Mouse (Mus musculus): ENCODE results near the gene Raly. TPM values are rescaled to one million over a fixed set of nuclear protein-coding genes. Genes with fewer than 3 reads are reported as not detected.
A peak's percentile ranks its signal among the peaks of the same experiment; 100 is the strongest.

Gene Raly
- polyA plus RNA-seq, 1 experiment from 2014 or later: 77.6 TPM

GRCm38 (mm10) chr2:154789381-154789780 is 1.5 kb upstream of the Raly start:
- Histone ChIP-seq H3K4me1 (replicated peaks) (peaks cover 56% of the 10 kb centered on the region), H3K27me3 (ENCODE audit: insufficient read depth, poor library complexity, severe bottlenecking) (no peaks in the 10 kb centered on the region), H3K9me3 (no peaks in the 10 kb centered on the region), H3K27ac (no peak overlapping the region), H3K4me3 (0 out of 2 replicates have a peak overlapping the region, but pooled peaks have one; percentile 97), H3K36me3 (peaks cover 6% of the 10 kb centered on the region; the same call in 1 of the 2 replicates)
- no peak for DNase-seq (ENCODE audit: low spot score)
- WGBS: 74% methylated on average over 6 of the region's 6 CpGs

GRCm38 (mm10) chr2:154789977-154790655 is 780 bp upstream of the Raly start:
- no peaks in the 10 kb centered on the region for H3K9me3 ChIP-seq
- H3K4me3 ChIP-seq: peak overlapping the region; percentile 97
- H3K27ac ChIP-seq: peak overlapping the region; percentile 99
- WGBS: 7% methylated on average over 14 of the region's 14 CpGs
- H3K36me3 ChIP-seq: peaks cover 8% of the 10 kb centered on the region; the same call in 1 of the 2 replicates
- DNase-seq (ENCODE audit: low spot score): peak; percentile 6
- no peaks in the 10 kb centered on the region for H3K27me3 ChIP-seq (ENCODE audit: insufficient read depth, poor library complexity, severe bottlenecking)
- peaks cover 55% of the 10 kb centered on the region for H3K4me1 ChIP-seq (replicated peaks)

GRCm38 (mm10) chr2:154791661-154792642 is 1.1 kb downstream of the Raly start:
- WGBS: under 1% methylated on average over 64 of the region's 67 CpGs

DNA sequence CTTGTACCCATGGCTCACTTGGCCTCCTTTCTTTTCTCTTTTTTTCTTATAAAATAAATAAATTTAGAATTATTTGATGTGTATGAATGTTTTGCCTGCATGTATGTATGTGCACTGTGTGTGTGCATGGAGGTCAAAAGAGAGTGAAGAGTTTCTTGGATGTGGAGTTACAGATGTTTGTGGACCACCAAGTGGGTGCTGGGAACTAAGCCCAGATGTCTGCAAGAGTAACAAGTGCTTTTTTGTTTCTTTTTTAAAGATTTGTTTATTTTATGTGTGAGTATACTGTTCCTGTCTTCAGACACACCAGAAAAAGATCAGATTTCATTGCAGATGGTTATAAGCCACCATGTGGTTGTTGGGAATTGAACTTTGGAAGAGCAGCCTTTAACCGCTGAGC is 12.5 kb downstream of the Raly start:
- no peak overlapping the region for H3K4me3 ChIP-seq
- H3K36me3 ChIP-seq: peaks cover 9% of the 10 kb centered on the region
- no peak for DNase-seq (ENCODE audit: low spot score)
- H3K9me3 ChIP-seq: no peaks in the 10 kb centered on the region
- H3K27me3 ChIP-seq (ENCODE audit: insufficient read depth, poor library complexity, severe bottlenecking): no peaks in the 10 kb centered on the region
- 85% methylated on average over 1 of the region's 1 CpGs for WGBS
- peaks cover 3% of the 10 kb centered on the region; the same call in 1 of the 2 replicates for H3K4me1 ChIP-seq (replicated peaks)
- no peak overlapping the region for H3K27ac ChIP-seq

More at GRCm38 (mm10) chr2:154791661-154792642, 1.1 kb downstream of the Raly start:
- DNase-seq (ENCODE audit: low spot score): peak; percentile 66
- no peaks in the 10 kb centered on the region for H3K9me3 ChIP-seq
- H3K36me3 ChIP-seq: peaks cover 19% of the 10 kb centered on the region
- peak overlapping the region; percentile 99 for H3K27ac ChIP-seq
- H3K4me1 ChIP-seq (replicated peaks): peaks cover 55% of the 10 kb centered on the region
- H3K4me3 ChIP-seq: peak overlapping the region; percentile 97
- H3K27me3 ChIP-seq (ENCODE audit: insufficient read depth, poor library complexity, severe bottlenecking): no peaks in the 10 kb centered on the region

DNA sequence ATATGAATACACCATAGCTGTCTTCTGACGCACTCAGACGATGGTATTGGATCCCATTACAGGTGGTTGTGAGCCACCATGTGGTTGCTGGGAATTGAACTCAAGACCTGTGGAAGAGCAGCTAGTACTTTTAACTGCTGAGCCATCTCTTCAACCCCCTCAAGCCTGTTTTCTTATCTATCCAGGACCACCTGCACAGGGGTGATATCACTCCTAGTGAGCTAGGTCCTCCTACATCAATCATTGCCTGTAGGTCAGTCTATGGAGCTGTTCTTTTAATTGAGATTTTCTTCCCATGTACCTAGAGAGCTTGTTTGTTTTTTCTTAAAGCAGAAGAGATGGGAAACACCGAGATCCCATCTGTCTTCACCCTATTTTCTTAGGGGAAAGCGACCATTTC is 12.9 kb downstream of the Raly start:
- H3K9me3 ChIP-seq: no peaks in the 10 kb centered on the region
- peaks cover 9% of the 10 kb centered on the region for H3K36me3 ChIP-seq
- H3K27me3 ChIP-seq (ENCODE audit: insufficient read depth, poor library complexity, severe bottlenecking): no peaks in the 10 kb centered on the region
- no peak overlapping the region for H3K27ac ChIP-seq
- H3K4me1 ChIP-seq (replicated peaks): peaks cover 3% of the 10 kb centered on the region; the same call in 1 of the 2 replicates
- DNase-seq (ENCODE audit: low spot score): no peak
- no peak overlapping the region for H3K4me3 ChIP-seq
- 65% methylated on average over 4 of the region's 4 CpGs for WGBS

DNA sequence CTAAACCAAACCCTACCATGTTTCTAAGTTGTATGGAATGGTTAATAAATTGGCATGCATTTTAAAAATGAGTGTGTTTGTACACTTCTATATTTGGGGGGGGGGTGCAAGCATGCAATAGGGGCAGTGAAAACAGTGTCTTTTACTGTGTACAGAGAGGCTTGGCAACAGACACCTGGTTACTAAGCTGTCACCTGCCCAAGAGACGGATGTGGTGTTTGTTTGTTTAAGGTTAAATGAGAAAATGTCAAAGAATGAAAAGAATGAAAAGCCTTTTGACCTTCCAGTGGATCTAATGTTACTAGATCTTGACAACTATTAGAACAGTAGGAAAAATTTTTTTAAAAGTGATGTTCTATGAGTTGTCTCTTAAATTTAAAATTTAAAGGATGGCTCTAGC is 16.8 kb downstream of the Raly start:
- Histone ChIP-seq H3K36me3 (no peaks in the 10 kb centered on the region), H3K4me3 (no peak overlapping the region), H3K27me3 (ENCODE audit: insufficient read depth, poor library complexity, severe bottlenecking) (no peaks in the 10 kb centered on the region), H3K27ac (no peak overlapping the region), H3K9me3 (no peaks in the 10 kb centered on the region), H3K4me1 (replicated peaks) (peaks cover 3% of the 10 kb centered on the region; the same call in 1 of the 2 replicates)
- 73% methylated on average over 1 of the region's 1 CpGs for whole genome bisulfite sequencing
- no peak for DNase-seq (ENCODE audit: low spot score)

DNA sequence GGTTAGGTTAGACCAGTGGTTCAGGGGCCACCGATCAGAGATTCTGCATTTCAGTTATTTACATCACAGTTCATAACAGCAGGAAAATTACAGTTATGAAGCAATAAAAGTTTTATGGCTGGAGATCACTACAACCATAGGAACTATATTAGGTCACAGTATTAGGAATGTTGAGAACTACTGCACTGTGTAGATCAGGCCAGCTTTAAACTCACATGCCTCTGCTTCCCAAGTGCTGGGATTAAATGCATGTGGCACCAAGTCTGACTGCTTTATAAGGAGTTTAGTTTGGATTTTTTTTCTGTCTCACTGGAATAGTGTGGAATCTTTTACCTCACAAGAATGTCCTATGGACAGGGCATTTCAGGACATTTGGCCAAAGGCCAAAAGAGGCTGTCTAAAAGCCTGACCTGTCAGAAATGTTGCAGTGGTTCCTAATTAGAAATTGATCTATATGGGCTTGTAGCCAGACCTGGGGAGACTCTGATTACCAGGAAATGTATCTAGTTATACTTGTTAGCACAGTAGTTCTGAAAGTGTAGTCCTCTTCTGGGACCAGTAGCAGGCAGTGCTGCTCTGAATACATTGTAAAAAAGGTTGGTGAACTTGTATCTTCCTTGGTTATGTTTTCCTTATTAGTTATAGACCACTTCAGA is 18.3 kb downstream of the Raly start:
- WGBS: 98% methylated on average over 1 of the region's 1 CpGs
- no peak overlapping the region for H3K4me3 ChIP-seq

DNA sequence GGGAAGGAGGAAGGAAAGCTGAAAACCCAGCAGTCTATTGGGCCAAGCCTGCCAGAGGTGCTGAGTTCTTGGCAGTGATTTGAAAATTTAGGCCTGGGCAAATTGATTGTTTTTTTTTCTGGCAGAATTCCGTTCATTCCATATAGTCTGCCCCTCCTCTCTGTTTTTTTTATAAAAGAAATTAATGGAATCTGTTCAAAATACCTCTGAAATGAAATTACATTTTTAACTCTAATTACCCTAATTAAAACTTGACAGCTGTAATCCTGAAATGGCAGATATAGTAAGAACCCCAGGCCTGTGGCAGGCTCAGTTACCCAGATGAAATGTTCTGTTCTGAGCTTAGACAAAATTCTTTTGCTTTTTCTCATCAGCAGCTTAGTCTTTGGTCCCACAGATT is 19.9 kb downstream of the Raly start:
- Histone ChIP-seq H3K27me3 (ENCODE audit: insufficient read depth, poor library complexity, severe bottlenecking) (no peaks in the 10 kb centered on the region), H3K4me1 (replicated peaks) (peaks cover 6% of the 10 kb centered on the region; the same call in 1 of the 2 replicates), H3K36me3 (no peaks in the 10 kb centered on the region), H3K4me3 (no peak overlapping the region), H3K9me3 (no peaks in the 10 kb centered on the region), H3K27ac (no peak overlapping the region)
- 77% methylated on average over 1 of the region's 1 CpGs for WGBS
- no peak for DNase-seq (ENCODE audit: low spot score)

More for the DNA sequence above, 18.3 kb downstream of the Raly start:
- Histone ChIP-seq H3K27me3 (ENCODE audit: insufficient read depth, poor library complexity, severe bottlenecking) (no peaks in the 10 kb centered on the region), H3K9me3 (no peaks in the 10 kb centered on the region), H3K27ac (no peak overlapping the region), H3K4me1 (replicated peaks) (peaks cover 3% of the 10 kb centered on the region; the same call in 1 of the 2 replicates), H3K36me3 (no peaks in the 10 kb centered on the region)
- no peak for DNase-seq (ENCODE audit: low spot score)

DNA sequence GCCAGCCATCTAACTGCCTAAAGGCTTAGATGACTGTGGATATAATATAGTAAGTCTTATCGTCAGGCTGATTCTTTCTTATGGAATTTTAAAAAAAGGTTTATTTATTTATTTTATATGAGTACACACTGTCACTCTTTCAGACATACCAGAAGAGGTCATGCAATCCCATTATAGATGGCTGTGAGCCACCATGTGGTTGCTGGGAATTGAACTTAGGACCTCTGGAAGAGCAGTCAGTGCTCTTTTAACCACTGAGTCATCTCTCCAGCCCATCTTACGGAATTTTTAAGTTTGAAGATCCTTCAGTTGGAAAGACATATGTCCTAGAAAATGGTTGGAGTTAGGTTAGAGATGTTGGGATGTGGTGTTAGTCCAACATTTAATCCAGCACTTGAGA is 22.5 kb downstream of the Raly start:
- Histone ChIP-seq H3K4me1 (replicated peaks) (peaks cover 16% of the 10 kb centered on the region; the same call in 1 of the 2 replicates), H3K27me3 (ENCODE audit: insufficient read depth, poor library complexity, severe bottlenecking) (no peaks in the 10 kb centered on the region), H3K36me3 (no peaks in the 10 kb centered on the region), H3K27ac (no peak overlapping the region), H3K4me3 (no peak overlapping the region), H3K9me3 (no peaks in the 10 kb centered on the region)
- DNase-seq (ENCODE audit: low spot score): no peak
- WGBS: 92% methylated on average over 2 of the region's 2 CpGs

DNA sequence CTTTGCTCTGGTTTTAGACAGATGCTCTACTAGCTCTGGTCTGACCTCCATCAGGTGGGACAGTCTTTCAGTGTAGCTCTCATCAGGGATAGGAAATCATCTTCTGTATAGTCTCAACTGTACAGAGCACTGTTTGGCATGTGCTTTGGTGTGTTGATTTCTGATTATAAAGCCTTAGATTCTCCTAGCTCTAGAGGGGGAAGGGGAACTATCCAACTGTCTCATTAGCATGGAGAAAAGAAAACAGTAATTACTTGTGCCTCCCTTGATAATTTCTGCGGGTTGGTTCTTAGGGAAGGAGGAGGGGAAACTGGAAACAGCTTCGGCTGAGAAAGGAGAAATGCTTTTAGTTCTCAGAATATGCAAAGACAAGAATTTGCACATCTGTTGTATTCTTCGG is 26.2 kb downstream of the Raly start:
- no peaks in the 10 kb centered on the region for H3K9me3 ChIP-seq
- peaks cover 16% of the 10 kb centered on the region; the same call in 1 of the 2 replicates for H3K4me1 ChIP-seq (replicated peaks)
- H3K4me3 ChIP-seq: no peak overlapping the region
- no peak overlapping the region for H3K27ac ChIP-seq
- DNase-seq (ENCODE audit: low spot score): no peak
- H3K36me3 ChIP-seq: peaks cover 9% of the 10 kb centered on the region
- H3K27me3 ChIP-seq (ENCODE audit: insufficient read depth, poor library complexity, severe bottlenecking): no peaks in the 10 kb centered on the region
- WGBS: 71% methylated on average over 3 of the region's 3 CpGs

DNA sequence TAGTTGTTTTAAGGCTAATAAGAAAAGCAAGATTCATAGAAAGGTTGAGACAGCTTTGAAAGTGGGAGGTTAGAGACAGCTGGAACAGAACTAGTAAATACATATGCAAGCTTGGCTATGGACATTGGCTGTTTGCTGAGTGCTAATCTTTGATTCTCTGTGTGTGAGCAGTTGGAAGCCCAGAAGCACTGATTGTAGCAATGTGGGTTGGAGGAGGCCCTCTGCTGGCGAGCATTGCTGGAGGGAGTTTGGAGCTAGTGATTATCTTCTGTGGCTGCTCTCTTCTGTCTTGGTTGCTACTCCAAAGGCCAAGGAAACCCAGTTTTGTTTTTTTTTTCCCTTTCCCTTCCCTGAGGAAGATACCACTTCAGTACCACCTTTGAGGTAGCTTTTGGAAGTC is 26.9 kb downstream of the Raly start:
- Histone ChIP-seq H3K4me1 (replicated peaks) (peaks cover 16% of the 10 kb centered on the region; the same call in 1 of the 2 replicates), H3K36me3 (peaks cover 15% of the 10 kb centered on the region), H3K4me3 (no peak overlapping the region), H3K9me3 (no peaks in the 10 kb centered on the region), H3K27me3 (ENCODE audit: insufficient read depth, poor library complexity, severe bottlenecking) (no peaks in the 10 kb centered on the region), H3K27ac (no peak overlapping the region)
- no peak for DNase-seq (ENCODE audit: low spot score)
- WGBS: 45% methylated on average over 1 of the region's 1 CpGs

DNA sequence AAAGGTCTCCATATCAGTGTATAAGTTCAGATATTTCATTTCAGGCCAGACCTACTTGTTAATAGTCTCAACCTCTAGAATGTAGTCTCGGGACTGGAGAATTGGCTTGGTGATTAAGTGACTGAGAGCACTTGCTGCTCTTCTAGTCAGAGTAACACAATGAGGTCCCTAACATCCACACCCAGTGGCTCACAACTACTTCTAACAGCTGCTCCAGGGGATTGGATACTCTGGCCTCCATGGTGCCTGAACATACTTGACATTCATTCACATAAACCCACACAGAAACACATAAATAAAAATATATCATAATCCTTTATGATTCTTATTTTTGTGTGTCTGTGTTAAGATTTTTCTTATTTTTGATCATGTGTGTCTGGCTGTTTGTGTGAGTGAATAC is 27.7 kb downstream of the Raly start:
- DNase-seq (ENCODE audit: low spot score): no peak
- no peaks in the 10 kb centered on the region for H3K27me3 ChIP-seq (ENCODE audit: insufficient read depth, poor library complexity, severe bottlenecking)
- H3K27ac ChIP-seq: no peak overlapping the region
- H3K9me3 ChIP-seq: no peaks in the 10 kb centered on the region
- H3K4me3 ChIP-seq: no peak overlapping the region
- H3K4me1 ChIP-seq (replicated peaks): peaks cover 16% of the 10 kb centered on the region; the same call in 1 of the 2 replicates
- H3K36me3 ChIP-seq: peaks cover 15% of the 10 kb centered on the region
- 98% methylated on average over 1 of the region's 1 CpGs for WGBS

Data from hindbrain, embryonic 10.5 days (tissue).